Mouse (Mus musculus) liver, embryonic 16.5 days (tissue): ENCODE measurements around the gene Tmed8. TPM values are rescaled to one million over a fixed set of nuclear protein-coding genes. Genes with fewer than 3 reads are reported as not detected.
A peak's percentile ranks its signal among the peaks of the same experiment; 100 is the strongest.

Experiments
- ATAC-seq: fragments of 200-750 bp; cut with Nextera tagmentation; 2 replicates; pipeline ENCODE4 v1.8.0; 2017; ENCODE audit warnings: low read depth, mild to moderate bottlenecking, moderate number of reproducible peaks, moderate library complexity
- H3K27ac ChIP-seq: fragments of 300-500 bp; sonication (generic); 2 replicates; pipeline ENCODE4 v1.5.1; 2014; ENCODE audit warnings: mild to moderate bottlenecking, low read length
- H3K27me3 ChIP-seq: fragments of 300-500 bp; sonication (generic); 2 replicates; pipeline ENCODE4 v1.6.1; 2014; ENCODE audit warnings: low read depth, low read length, mixed read lengths; ENCODE audit not compliant: control insufficient read depth, insufficient read depth
- H3K36me3 ChIP-seq: fragments of 300-500 bp; sonication (generic); 2 replicates; pipeline ENCODE4 v1.6.1; 2014; ENCODE audit warnings: mild to moderate bottlenecking; ENCODE audit not compliant: control insufficient read depth, insufficient read depth
- H3K4me1 ChIP-seq: fragments of 300-500 bp; sonication (generic); 2 replicates; pipeline ENCODE4 v1.6.1; 2014; ENCODE audit warnings: low read depth, low read length, mixed read lengths; ENCODE audit not compliant: control insufficient read depth
- H3K4me2 ChIP-seq: fragments of 300-500 bp; sonication (generic); 2 replicates; pipeline ENCODE4 v1.6.1; 2014; ENCODE audit warnings: low read depth, low read length, mixed read lengths
- H3K4me3 ChIP-seq: fragments of 300-500 bp; sonication (generic); 2 replicates; pipeline ENCODE4 v1.5.1; 2014; ENCODE audit warnings: low read depth, mild to moderate bottlenecking, low read length
- H3K9ac ChIP-seq: fragments of 300-500 bp; sonication (generic); 2 replicates; pipeline ENCODE4 v1.6.1; 2014; ENCODE audit warnings: low read depth, low read length
- H3K9me3 ChIP-seq: fragments of 300-500 bp; sonication (generic); replicated peaks from 2 replicates; pipeline ENCODE4 v1.6.1; 2016; ENCODE audit warnings: low read length; ENCODE audit not compliant: control insufficient read depth
- WGBS: fragments of 180-500 bp; shearing (Covaris S2); extraction: QIAGEN DNeasy Blood & Tissue Kit; methylation state at CpG from one replicate; pipeline ENCODE4 v1.1.7; 2014; ENCODE audit not compliant: insufficient replicate concordance; 5-methylcytosine and 5-hydroxymethylcytosine counted together
- polyA plus RNA-seq: library from polyadenylated mRNA; unstranded; fragments of >200 nt; fragmentation: Nextera tagmentation; extraction: Ambion mirVana; gene quantifications from 2 replicates; pipeline ENCODE4 v1.2.1, GENCODE M21; 2015

Tmed8 gene
- 0.40 and 0.41 TPM in 2 replicates for polyA plus RNA-seq

DNA sequence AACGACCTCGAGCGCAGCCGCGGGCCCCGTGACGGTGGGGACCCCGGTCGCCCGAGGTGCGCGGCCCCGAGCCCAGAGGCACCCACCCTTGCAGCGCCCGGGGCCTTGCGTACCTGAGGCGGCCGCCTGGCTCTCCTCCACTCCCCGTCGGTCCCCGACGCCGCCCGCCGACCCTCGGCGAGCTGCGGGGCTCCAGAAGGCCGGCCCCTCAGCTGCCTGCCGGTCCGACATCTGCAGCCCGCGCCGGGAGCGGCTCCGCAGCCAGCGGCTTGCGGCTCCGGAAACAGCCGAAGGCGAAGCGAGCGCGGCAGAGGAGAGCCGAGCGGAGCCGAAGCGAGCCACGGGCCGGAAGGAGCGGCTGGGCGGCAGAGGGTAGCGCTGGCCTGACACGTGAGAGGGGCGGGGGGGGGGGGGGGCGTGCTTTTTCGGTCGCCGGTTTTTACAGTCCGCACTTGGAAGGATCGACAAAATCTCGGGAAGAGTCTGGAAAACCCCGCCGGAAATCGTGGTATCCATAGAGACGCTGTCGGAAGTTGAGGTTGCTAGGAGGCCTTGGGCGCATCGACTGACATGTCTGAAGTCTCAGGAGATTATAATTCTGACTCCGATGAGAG, at the start of gene Tmed8:
Tmed8 (minus strand) TSS at position 482 of the 614 bp plus-strand sequence.
- Histone ChIP-seq H3K9me3 (no peaks in the 10 kb centered on the region), H3K4me1 (peaks cover 7% of the 10 kb centered on the region), H3K27ac (no peak within 1 kb of the TSS), H3K36me3 (no peaks in the 10 kb centered on the region), H3K4me3 (peak within 1 kb of the TSS; percentile 75), H3K4me2 (peak within 1 kb of the TSS; percentile 95), H3K9ac (peak within 1 kb of the TSS; percentile 76), H3K27me3 (peaks cover 20% of the 10 kb centered on the region)
- WGBS = under 1% methylated on average over 59 of the region's 70 CpGs
- peak; percentile 86 for ATAC-seq

DNA sequence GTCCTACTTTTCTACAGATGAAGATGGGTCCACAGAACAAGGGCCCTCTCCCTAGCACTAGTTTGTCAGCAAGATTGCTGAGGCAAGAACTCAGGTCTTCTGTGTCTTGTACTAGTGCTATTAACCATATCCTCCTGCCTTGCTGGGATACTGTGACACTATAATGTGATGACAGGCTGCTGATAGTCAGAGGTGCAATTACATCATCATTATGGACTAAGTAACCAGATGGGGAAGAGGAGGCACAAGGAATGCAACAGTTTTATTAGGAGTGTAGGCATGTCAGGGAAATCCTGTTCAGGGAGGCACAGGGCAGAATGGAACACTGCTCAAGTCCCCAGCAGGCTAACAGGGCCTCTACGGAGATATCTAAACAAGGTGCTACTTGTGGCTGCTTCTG, 38.4 kb upstream of the Tmed8 start, which contains the start of gene Noxred1:
Noxred1 (minus strand) TSS at position 101 of the 400 bp plus-strand sequence.
- ATAC-seq = no peak
- 81% methylated on average over 1 of the region's 1 CpGs for WGBS
- H3K4me2 ChIP-seq = no peak within 1 kb of the TSS
- no peaks in the 10 kb centered on the region for H3K4me1 ChIP-seq
- no peak within 1 kb of the TSS for H3K4me3 ChIP-seq
- no peaks in the 10 kb centered on the region for H3K9me3 ChIP-seq
- no peaks in the 10 kb centered on the region for H3K27me3 ChIP-seq
- H3K27ac ChIP-seq = no peak within 1 kb of the TSS
- H3K9ac ChIP-seq = no peak within 1 kb of the TSS
- 0 out of 2 replicates have a peak, but pooled peaks cover 2% of the 10 kb centered on the region for H3K36me3 ChIP-seq

DNA sequence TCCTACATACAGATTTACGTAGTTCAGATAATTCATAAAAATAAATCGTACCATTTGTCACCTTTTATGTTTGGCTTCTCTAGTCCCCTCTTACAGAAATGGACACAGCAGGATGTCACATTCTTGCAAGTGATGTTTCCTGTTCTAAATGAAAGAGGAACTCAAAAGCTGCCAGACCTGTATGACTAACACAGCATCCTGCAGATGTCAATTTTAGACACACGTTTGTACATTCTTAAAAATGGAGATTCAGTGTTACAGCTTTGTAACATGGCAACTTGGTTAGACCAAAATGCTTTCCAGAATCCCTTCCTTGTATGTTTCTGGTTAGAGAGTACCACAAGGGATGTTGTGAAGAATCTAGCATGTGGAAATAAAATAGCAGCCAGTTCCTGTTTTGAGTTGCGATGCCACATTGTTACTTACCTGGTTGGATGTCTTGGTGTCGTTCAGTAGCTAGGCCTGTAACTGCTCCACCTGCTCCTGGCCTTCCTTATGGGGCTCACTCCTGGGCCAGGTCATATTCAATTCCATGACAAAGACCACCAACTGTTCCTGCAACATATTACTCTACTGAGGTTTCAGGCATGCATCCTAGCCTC, 36.7 kb upstream of the Tmed8 start:
- 35% methylated on average over 5 of the region's 5 CpGs for WGBS
- Histone ChIP-seq H3K4me3 (no peak overlapping the region), H3K27ac (no peak overlapping the region), H3K4me2 (no peak overlapping the region), H3K4me1 (no peaks in the 10 kb centered on the region), H3K36me3 (0 out of 2 replicates have a peak, but pooled peaks cover 2% of the 10 kb centered on the region), H3K27me3 (no peaks in the 10 kb centered on the region), H3K9me3 (no peaks in the 10 kb centered on the region), H3K9ac (no peak overlapping the region)
- ATAC-seq = no peak

DNA sequence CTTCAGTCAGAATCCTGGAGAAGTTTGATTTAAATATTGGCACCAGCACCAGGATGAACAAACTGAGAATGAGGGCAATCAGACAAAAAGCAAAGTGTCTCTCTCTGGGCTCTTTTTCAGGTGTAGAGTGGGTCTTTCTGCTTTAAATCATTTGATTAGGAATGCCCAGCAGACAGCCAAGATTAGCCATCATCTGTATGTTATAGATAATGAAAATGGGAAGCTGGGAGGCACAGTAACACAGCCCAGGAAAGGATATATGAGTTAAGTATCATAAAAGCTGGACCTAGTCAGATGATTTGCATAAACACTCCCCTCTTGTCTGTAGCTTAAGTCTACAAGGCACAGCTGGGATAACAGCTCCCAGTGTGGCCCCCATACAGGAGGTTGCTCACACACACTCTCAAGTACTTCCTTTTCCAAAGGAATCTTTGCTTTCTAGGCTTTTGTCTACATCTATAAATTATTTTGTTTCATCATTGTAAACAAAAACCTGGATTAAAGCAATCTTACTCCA, 30.2 kb upstream of the Tmed8 start:
- Histone ChIP-seq H3K9me3 (no peaks in the 10 kb centered on the region), H3K4me2 (no peak overlapping the region), H3K4me3 (no peak overlapping the region), H3K27ac (no peak overlapping the region), H3K9ac (no peak overlapping the region), H3K27me3 (no peaks in the 10 kb centered on the region), H3K4me1 (no peaks in the 10 kb centered on the region; the same call in 1 of the 2 replicates), H3K36me3 (no peaks in the 10 kb centered on the region)
- ATAC-seq = no peak

DNA sequence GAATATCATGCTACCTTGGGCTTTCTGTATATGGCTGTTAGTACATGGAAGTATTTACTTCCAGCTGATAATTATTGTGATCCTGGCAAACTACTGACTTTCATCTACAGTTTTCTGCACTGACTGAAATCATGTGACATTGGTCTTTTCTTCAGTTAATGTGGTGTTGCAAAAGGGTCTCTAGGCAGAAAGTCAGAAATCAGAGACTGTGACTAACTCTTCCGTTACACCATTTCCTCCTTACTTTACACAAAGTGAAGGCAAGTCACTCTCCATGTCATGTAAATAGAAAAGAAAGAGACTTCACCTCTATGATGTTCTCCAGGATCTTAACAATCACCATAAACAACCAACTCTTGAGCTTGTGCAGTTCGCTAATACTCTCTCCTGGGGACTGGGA, 29.4 kb upstream of the Tmed8 start:
- H3K9ac ChIP-seq = no peak overlapping the region

DNA sequence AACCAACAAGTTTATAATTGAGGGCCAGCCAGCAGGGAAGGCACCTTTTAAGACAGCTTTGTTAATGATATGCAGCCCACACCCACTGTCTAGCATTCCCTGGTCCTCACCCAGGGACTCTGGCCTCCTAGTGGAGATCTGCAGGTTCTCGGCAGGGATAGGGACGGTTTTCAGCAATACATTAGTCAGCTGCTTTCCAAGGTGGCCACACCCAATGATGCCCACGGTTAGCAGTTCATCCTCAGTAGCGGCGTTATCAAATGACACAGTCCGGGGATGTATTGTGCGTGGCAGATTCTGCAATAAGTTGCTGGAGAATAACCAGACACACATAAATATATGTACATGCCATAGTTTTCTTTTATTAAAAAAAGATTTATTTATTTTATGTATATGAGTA, 26.5 kb upstream of the Tmed8 start:
- WGBS = 36% methylated on average over 7 of the region's 7 CpGs
- no peak for ATAC-seq
- Histone ChIP-seq H3K4me3 (no peak overlapping the region), H3K27ac (no peak overlapping the region), H3K4me2 (no peak overlapping the region), H3K9ac (no peak overlapping the region), H3K4me1 (no peaks in the 10 kb centered on the region; the same call in 1 of the 2 replicates), H3K9me3 (no peaks in the 10 kb centered on the region), H3K27me3 (no peaks in the 10 kb centered on the region), H3K36me3 (no peaks in the 10 kb centered on the region)

More for the DNA sequence above, 29.4 kb upstream of the Tmed8 start:
- H3K36me3 ChIP-seq = no peaks in the 10 kb centered on the region
- no peak overlapping the region for H3K4me3 ChIP-seq
- ATAC-seq = no peak
- H3K9me3 ChIP-seq = no peaks in the 10 kb centered on the region
- no peaks in the 10 kb centered on the region; the same call in 1 of the 2 replicates for H3K4me1 ChIP-seq
- no peak overlapping the region for H3K4me2 ChIP-seq
- no peaks in the 10 kb centered on the region for H3K27me3 ChIP-seq
- WGBS = 68% methylated on average over 2 of the region's 2 CpGs
- no peak overlapping the region for H3K27ac ChIP-seq

DNA sequence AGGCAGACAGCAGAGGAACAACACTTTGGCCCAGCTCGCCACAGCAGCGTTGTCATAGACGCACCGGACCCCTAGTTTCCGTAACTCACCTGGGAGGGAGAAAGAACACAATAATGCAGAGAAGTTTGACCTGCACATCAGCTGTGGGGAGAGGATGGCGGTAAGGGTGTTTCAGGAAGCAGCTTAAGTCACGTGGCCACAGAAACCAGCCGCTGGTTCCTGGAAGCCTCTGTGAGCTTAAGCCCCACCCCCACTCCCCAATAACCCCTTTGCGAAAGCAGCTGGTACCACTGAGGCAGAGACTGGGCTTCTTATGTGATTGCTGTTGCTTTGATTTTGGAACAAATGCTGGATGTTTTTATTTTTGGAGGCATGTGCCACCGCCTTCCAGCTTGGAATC, 24.7 kb upstream of the Tmed8 start:
- H3K27me3 ChIP-seq = no peaks in the 10 kb centered on the region
- H3K9ac ChIP-seq = no peak overlapping the region
- peak overlapping the region; percentile 38; the same call in 1 of the 2 replicates for H3K4me2 ChIP-seq
- whole genome bisulfite sequencing = 54% methylated on average over 10 of the region's 10 CpGs
- H3K4me1 ChIP-seq = no peaks in the 10 kb centered on the region; the same call in 1 of the 2 replicates
- no peak for ATAC-seq
- H3K27ac ChIP-seq = no peak overlapping the region
- H3K9me3 ChIP-seq = no peaks in the 10 kb centered on the region
- H3K4me3 ChIP-seq = no peak overlapping the region
- no peaks in the 10 kb centered on the region for H3K36me3 ChIP-seq

DNA sequence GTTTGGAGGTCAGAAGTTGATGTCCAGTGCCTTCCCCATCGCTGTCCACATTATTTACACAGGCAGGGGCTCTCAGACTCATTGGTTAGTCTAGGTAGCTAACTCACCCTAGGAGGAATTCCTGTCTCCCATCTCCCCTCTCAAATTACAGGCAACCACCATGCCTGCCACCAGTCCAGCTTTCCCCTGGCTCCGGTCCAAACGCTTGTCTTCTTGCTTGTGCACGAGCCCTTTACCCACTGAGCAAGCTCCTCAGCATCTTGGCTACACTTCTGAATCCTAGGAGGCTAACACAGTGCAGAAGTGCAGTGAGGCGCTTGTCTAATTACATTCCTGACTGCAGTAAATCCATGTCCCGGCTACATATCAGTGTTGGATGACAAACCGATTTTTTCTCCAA, 19.1 kb upstream of the Tmed8 start:
- Histone ChIP-seq H3K36me3 (no peaks in the 10 kb centered on the region), H3K27ac (no peak overlapping the region), H3K9ac (no peak overlapping the region), H3K27me3 (no peaks in the 10 kb centered on the region), H3K4me1 (no peaks in the 10 kb centered on the region), H3K9me3 (no peaks in the 10 kb centered on the region), H3K4me2 (no peak overlapping the region), H3K4me3 (no peak overlapping the region)
- no peak for ATAC-seq
- 62% methylated on average over 7 of the region's 7 CpGs for WGBS

DNA sequence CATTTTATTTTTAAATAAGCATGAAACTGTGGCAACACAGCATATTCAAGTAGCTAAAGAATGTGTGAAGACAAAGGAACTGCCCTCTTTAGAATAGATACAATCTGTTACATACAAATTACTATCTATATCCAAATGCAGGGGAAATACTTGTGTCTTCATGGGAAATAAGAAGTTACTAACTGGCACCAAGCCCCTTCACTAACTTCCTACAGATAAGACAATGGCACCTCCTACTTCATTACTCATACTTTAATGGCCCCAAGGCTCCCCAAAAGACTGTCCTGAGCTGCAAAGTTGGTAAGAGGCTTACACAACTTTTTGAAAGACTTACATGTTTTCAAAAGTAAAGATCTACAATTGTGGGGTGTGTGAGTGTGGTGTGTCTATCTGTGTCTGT, 17.3 kb upstream of the Tmed8 start:
- Histone ChIP-seq H3K36me3 (no peaks in the 10 kb centered on the region), H3K9ac (no peak overlapping the region), H3K9me3 (no peaks in the 10 kb centered on the region), H3K27ac (no peak overlapping the region), H3K27me3 (no peaks in the 10 kb centered on the region), H3K4me3 (no peak overlapping the region), H3K4me2 (no peak overlapping the region), H3K4me1 (no peaks in the 10 kb centered on the region)
- no peak for ATAC-seq
